Mouse (Mus musculus) cerebellum, adult 2 months (tissue): Measurements from ENCODE around the gene Poldip2.
A peak's percentile ranks its signal among the peaks of the same experiment; 100 is the strongest.

Source experiments
- CTCF ChIP-seq: fragments of 200-500 bp; IDR thresholded peaks from 2 replicates; pipeline ENCODE4 v1.5.1; 2011; ENCODE audit warnings: low read depth, mild to moderate bottlenecking, control low read depth, low read length, moderate library complexity, borderline replicate concordance; ENCODE audit not compliant: insufficient read depth
- POLR2A ChIP-seq: fragments of 200-500 bp; IDR thresholded peaks from 2 replicates; pipeline ENCODE4 v1.6.1; 2011; ENCODE audit warnings: low read length, control low read depth, borderline replicate concordance; ENCODE audit not compliant: insufficient read depth

- TF ChIP-seq CTCF (peak; percentile 23; the same call in 1 of the 2 replicates), POLR2A (peak; percentile 26; the same call in 1 of the 2 replicates)
Observed at GRCm38 (mm10) chr11:78490781-78491241, 21.2 kb upstream of the Poldip2 start.
